Mouse (Mus musculus) heart, postnatal 0 days (tissue): ENCODE measurements around the gene Fopnl.

ENCODE experiments used
- CTCF ChIP-seq: IDR thresholded peaks from 2 replicates; pipeline ENCODE4 v1.5.1; 2016; ENCODE audit warnings: antibody characterized with exemption, control low read depth, low read depth
- EP300 ChIP-seq: IDR thresholded peaks from 2 replicates; pipeline ENCODE4 v1.6.1; 2016; ENCODE audit warnings: antibody characterized with exemption, low read depth

DNA sequence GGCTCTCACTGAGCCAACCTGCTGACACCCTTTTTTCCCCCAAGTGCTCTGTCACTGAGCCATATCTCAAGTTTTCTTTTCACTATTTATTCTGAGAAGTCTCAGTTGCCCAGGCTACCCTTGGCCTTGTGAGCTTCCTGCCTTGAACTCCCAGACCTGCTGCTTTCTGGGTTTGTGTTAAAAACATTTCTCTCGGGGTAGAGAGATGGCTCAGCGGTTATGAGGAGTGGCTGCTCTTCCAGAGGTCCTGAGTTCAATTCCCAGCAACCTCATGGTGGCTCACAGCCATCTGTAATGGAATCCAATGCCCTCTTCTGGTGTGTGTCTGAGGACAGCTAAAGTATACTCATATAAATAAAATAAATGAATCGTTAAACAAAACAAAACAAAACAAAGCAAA lies 35.0 kb upstream of the Fopnl start:
- TF ChIP-seq CTCF: no peak
- TF ChIP-seq EP300: no peak
